Mouse (Mus musculus) MEL (cell line): Measurements from ENCODE around the gene Impdh1. TPM values are rescaled to one million over a fixed set of nuclear protein-coding genes. Genes with fewer than 3 reads are reported as not detected.

ENCODE experiments used
- DNase-seq: peaks from one replicate; pipeline ENCODE4 v3.0.0; 2011; ENCODE audit warnings: low read depth, low spot score
- H3K27ac ChIP-seq: 2 replicates; pipeline ENCODE4 v1.5.1; 2012; ENCODE audit warnings: low read depth, mild to moderate bottlenecking, control low read depth, low read length, moderate library complexity; ENCODE audit not compliant: control insufficient read depth
- H3K27me3 ChIP-seq, 2 experiments: fragments of 150-350 bp in 1 of 2; sonication (generic) in 1 of 2; 2 replicates each; pipeline ENCODE4 v1.6.1; 2012; ENCODE audit warnings: low read length in 2 of 2, mild to moderate bottlenecking in 2 of 2, improper control_type of control experiment in 1 of 2, moderate library complexity in 1 of 2; ENCODE audit not compliant: insufficient read depth in 2 of 2, control insufficient read depth in 1 of 2
- H3K36me3 ChIP-seq, 2 experiments: 2 replicates each; pipeline ENCODE4 v1.6.1; 2012 to 2014; ENCODE audit warnings: low read length in 2 of 2, improper control_type of control experiment in 1 of 2, inconsistent platforms in 1 of 2, mild to moderate bottlenecking in 1 of 2; ENCODE audit not compliant: insufficient read depth in 2 of 2, control insufficient read depth in 1 of 2
- H3K4me1 ChIP-seq, 2 experiments: fragments of 150-350 bp in 1 of 2; sonication (generic) in 1 of 2; 2 replicates each; pipeline ENCODE4 v1.6.1; 2012; ENCODE audit warnings: low read length in 2 of 2, improper control_type of control experiment in 1 of 2, mild to moderate bottlenecking in 1 of 2; ENCODE audit not compliant: insufficient read depth in 2 of 2, control insufficient read depth in 1 of 2
- H3K4me3 ChIP-seq, 2 experiments: fragments of 150-350 bp in 1 of 2; sonication (generic) in 1 of 2; 2 replicates each; pipeline ENCODE4 v1.5.1; 2012; ENCODE audit warnings: low read depth in 2 of 2, low read length in 2 of 2, mild to moderate bottlenecking in 2 of 2, moderate library complexity in 2 of 2, control low read depth in 1 of 2, improper control_type of control experiment in 1 of 2; ENCODE audit not compliant: control insufficient read depth in 1 of 2, insufficient read depth in 1 of 2
- H3K79me2 ChIP-seq: 2 replicates; pipeline ENCODE4 v1.6.1; 2012; ENCODE audit warnings: mild to moderate bottlenecking, low read length, moderate library complexity; ENCODE audit not compliant: control insufficient read depth, poor library complexity, insufficient read depth
- H3K9ac ChIP-seq: 2 replicates; pipeline ENCODE4 v1.6.1; 2012; ENCODE audit warnings: low read depth, mild to moderate bottlenecking, control low read depth, low read length, moderate library complexity; ENCODE audit not compliant: control insufficient read depth, poor library complexity, severe bottlenecking
- H3K9me3 ChIP-seq: fragments of 150-350 bp; sonication (generic); replicated peaks from 2 replicates; pipeline ENCODE4 v1.6.1; 2012; ENCODE audit warnings: mild to moderate bottlenecking, low read length, improper control_type of control experiment, moderate library complexity; ENCODE audit not compliant: insufficient read depth
- BHLHE40 ChIP-seq: IDR thresholded peaks from 2 replicates; pipeline ENCODE4 v1.6.1; 2012; ENCODE audit warnings: low read depth, mild to moderate bottlenecking, inconsistent platforms, low read length, improper control_type of control experiment, borderline replicate concordance
- CTCF ChIP-seq, 3 experiments: IDR thresholded peaks in 2 of 3; conservative IDR thresholded peaks in 1 of 3; 2 replicates each; pipeline ENCODE4 v1.5.1; 2011 to 2012; ENCODE audit warnings: low read length in 3 of 3, low read depth in 2 of 3, mild to moderate bottlenecking in 2 of 3, improper control_type of control experiment in 1 of 3, inconsistent platforms in 1 of 3, mixed read lengths in 1 of 3, moderate library complexity in 1 of 3; ENCODE audit not compliant: control insufficient read depth in 1 of 3, insufficient read depth in 1 of 3, poor library complexity in 1 of 3, severe bottlenecking in 1 of 3
- E2F4 ChIP-seq: IDR thresholded peaks from 2 replicates; pipeline ENCODE4 v1.6.1; 2011; ENCODE audit warnings: low read depth, low read length, improper control_type of control experiment, borderline replicate concordance
- ETS1 ChIP-seq: IDR thresholded peaks from 2 replicates; pipeline ENCODE4 v1.6.1; 2012; ENCODE audit warnings: low read depth, mild to moderate bottlenecking, inconsistent platforms, low read length, improper control_type of control experiment, moderate library complexity
- GABPA ChIP-seq: IDR thresholded peaks from 2 replicates; pipeline ENCODE4 v1.6.1; 2012; ENCODE audit warnings: low read depth, mild to moderate bottlenecking, inconsistent platforms, low read length, improper control_type of control experiment, moderate library complexity
- MAFK ChIP-seq: IDR thresholded peaks from 2 replicates; pipeline ENCODE4 v1.6.1; 2011; ENCODE audit warnings: low read depth, mild to moderate bottlenecking, low read length, improper control_type of control experiment, borderline replicate concordance
- MAX ChIP-seq: IDR thresholded peaks from 2 replicates; pipeline ENCODE4 v1.6.1; 2011; ENCODE audit warnings: low read length, improper control_type of control experiment
- MEF2A ChIP-seq: IDR thresholded peaks from 2 replicates; pipeline ENCODE4 v1.6.1; 2014; ENCODE audit warnings: low read depth, mild to moderate bottlenecking, inconsistent platforms, low read length, improper control_type of control experiment; ENCODE audit not compliant: poor library complexity, insufficient replicate concordance, severe bottlenecking; ENCODE audit errors: extremely low read depth
- MXI1 ChIP-seq: IDR thresholded peaks from 2 replicates; pipeline ENCODE4 v1.6.1; 2011; ENCODE audit warnings: mild to moderate bottlenecking, low read depth, low read length, improper control_type of control experiment
- MYC ChIP-seq: IDR thresholded peaks from 2 replicates; pipeline ENCODE4 v1.6.1; 2011; ENCODE audit warnings: low read depth, mild to moderate bottlenecking, low read length, improper control_type of control experiment, moderate library complexity
- NRF1 ChIP-seq: IDR thresholded peaks from 2 replicates; pipeline ENCODE4 v1.6.1; 2014; ENCODE audit warnings: low read depth, mild to moderate bottlenecking, inconsistent platforms, low read length, improper control_type of control experiment, moderate library complexity; ENCODE audit not compliant: poor library complexity, insufficient read depth, severe bottlenecking
- RAD21 ChIP-seq: IDR thresholded peaks from 2 replicates; pipeline ENCODE4 v1.6.1; 2011; ENCODE audit warnings: mild to moderate bottlenecking, low read depth, low read length, improper control_type of control experiment
- SMC3 ChIP-seq: IDR thresholded peaks from 2 replicates; pipeline ENCODE4 v1.6.1; 2011; ENCODE audit warnings: low read depth, low read length, improper control_type of control experiment
- TBP ChIP-seq: IDR thresholded peaks from 2 replicates; pipeline ENCODE4 v1.8.0; 2011; ENCODE audit warnings: low read depth, low read length, improper control_type of control experiment
- UBTF ChIP-seq: IDR thresholded peaks from 2 replicates; pipeline ENCODE4 v1.6.1; 2012; ENCODE audit warnings: low read depth, mild to moderate bottlenecking, inconsistent platforms, low read length, improper control_type of control experiment, moderate library complexity, borderline replicate concordance; ENCODE audit not compliant: insufficient read depth
- USF1 ChIP-seq: IDR thresholded peaks from 2 replicates; pipeline ENCODE4 v1.6.1; 2014; ENCODE audit warnings: low read depth, mild to moderate bottlenecking, inconsistent platforms, low read length, improper control_type of control experiment, moderate library complexity
- ZC3H11A ChIP-seq: IDR thresholded peaks from 2 replicates; pipeline ENCODE4 v1.6.1; 2012; ENCODE audit warnings: low read depth, mild to moderate bottlenecking, inconsistent platforms, low read length, improper control_type of control experiment
- ZKSCAN1 ChIP-seq: IDR thresholded peaks from 2 replicates; pipeline ENCODE4 v1.6.1; 2012; ENCODE audit warnings: low read depth, mild to moderate bottlenecking, inconsistent platforms, low read length, improper control_type of control experiment, moderate library complexity
- polyA plus RNA-seq, 2 experiments: library from polyadenylated mRNA; stranded (reverse) in 1 of 2; unstranded in 1 of 2; fragments of >175 nt in 1 of 2; fragments of >200 nt in 1 of 2; gene quantifications; 2 replicates each; pipeline versions ENCODE4 v1.2.1 to v1.2.4; 2012; ENCODE audit warnings: low replicate concordance in 2 of 2, low read depth in 1 of 2; ENCODE audit not compliant: insufficient read length in 2 of 2, insufficient read depth in 1 of 2, missing spikeins in 1 of 2
- total RNA-seq: library from RNA; depleted of rRNA; stranded (reverse); fragments of 300-350 nt; gene quantifications from 2 replicates; pipeline ENCODE4 v1.2.3, GENCODE M21; 2012

The Impdh1 gene
- total and polyA plus RNA-seq, 3 experiments = 15.3 to 55.1 TPM; not detected in 1

DNA sequence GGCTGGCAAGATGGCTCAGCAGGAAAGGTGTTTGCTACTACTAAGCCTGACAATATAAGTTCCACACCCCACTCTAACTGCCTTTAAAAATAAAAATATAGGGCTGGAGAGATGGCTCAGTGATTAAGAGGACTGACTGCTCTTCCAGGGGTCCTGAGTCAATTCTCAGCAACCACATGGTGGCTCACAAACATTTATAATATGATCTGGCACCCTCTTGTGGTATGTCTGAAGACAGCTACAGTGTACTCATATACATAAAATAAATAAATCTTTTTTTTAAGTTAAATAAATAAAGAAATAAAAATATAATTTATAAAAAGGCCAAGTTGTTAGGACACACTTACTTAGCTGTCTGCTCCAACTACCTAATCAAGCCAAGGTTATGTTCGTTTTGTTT lies 26.1 kb upstream of the Impdh1 start:
- H3K4me3 ChIP-seq = no peak overlapping the region
- H3K9me3 ChIP-seq = no peaks in the 10 kb centered on the region
- no peaks in the 10 kb centered on the region for H3K79me2 ChIP-seq
- peak; percentile 62 for DNase-seq
- TF ChIP-seq MYC = peak; percentile 82; the same call in 1 of the 2 replicates
- TF ChIP-seq GABPA = no peak
- no peak for TF ChIP-seq ZKSCAN1
- TF ChIP-seq E2F4 = no peak
- no peak for TF ChIP-seq BHLHE40
- no peak for TF ChIP-seq USF1
- peak in 2 of 3 experiments; percentile 25 to 60; a peak in 3 of 6 replicates for TF ChIP-seq CTCF (IDR thresholded peaks at IDR 0.05 in 2 of 3, conservative IDR thresholded peaks at IDR 0.05 in 1 of 3; ENCODE audit: control insufficient read depth in 1 of 3, insufficient read depth in 1 of 3, low read depth in 2 of 3, low read length in 3 of 3, poor library complexity in 1 of 3, severe bottlenecking in 1 of 3)
- TF ChIP-seq MEF2A = no peak
- peak; percentile 49 for TF ChIP-seq SMC3
- no peak for TF ChIP-seq ETS1
- peak; percentile 30 for TF ChIP-seq ZC3H11A
- 0 out of 2 replicates have a peak, but pooled peaks have one; percentile 19 for TF ChIP-seq MXI1
- no peak for TF ChIP-seq MAFK
- peak; percentile 43 for TF ChIP-seq RAD21
- no peak for TF ChIP-seq NRF1
- H3K27me3 ChIP-seq = peaks cover 11 to 18% of the 10 kb centered on the region in 2 experiments
- no peaks in the 10 kb centered on the region for H3K4me1 ChIP-seq
- no peak overlapping the region for H3K9ac ChIP-seq
- H3K27ac ChIP-seq = no peak overlapping the region
- H3K36me3 ChIP-seq = no peaks in the 10 kb centered on the region

- no peak overlapping the region for H3K4me3 ChIP-seq
- H3K9me3 ChIP-seq = no peaks in the 10 kb centered on the region
- no peak overlapping the region for H3K9ac ChIP-seq
- peaks cover 9 to 13% of the 10 kb centered on the region in 2 experiments for H3K27me3 ChIP-seq
- DNase-seq = peak; percentile 64
- H3K79me2 ChIP-seq = no peaks in the 10 kb centered on the region
- no peaks in the 10 kb centered on the region for H3K4me1 ChIP-seq
- peak; percentile 25 to 70 (median 66) for TF ChIP-seq CTCF (IDR thresholded peaks at IDR 0.05 in 2 of 3, conservative IDR thresholded peaks at IDR 0.05 in 1 of 3; ENCODE audit: control insufficient read depth in 1 of 3, insufficient read depth in 1 of 3, low read depth in 2 of 3, low read length in 3 of 3, poor library complexity in 1 of 3, severe bottlenecking in 1 of 3)
- no peak for TF ChIP-seq TBP
- peak; percentile 23 for TF ChIP-seq RAD21
- no peak for TF ChIP-seq MAX
- no peak for TF ChIP-seq UBTF
- TF ChIP-seq SMC3 = peak; percentile 53
- no peak for TF ChIP-seq MAFK
- no peak overlapping the region for H3K27ac ChIP-seq
- H3K36me3 ChIP-seq = no peaks in the 10 kb centered on the region
Observed at GRCm38 (mm10) chr6:29241697-29242096, 25.5 kb upstream of the Impdh1 start.
